In genomic region chr4:101497336-101497735, GRCm38 (mm10) we compare ENCODE assay signal across 8 mouse cellular contexts. TPM values are rescaled to one million over a fixed set of nuclear protein-coding genes. Genes with fewer than 3 reads are reported as not detected.
DNase-seq lines count a peak whose midpoint lies in the region; ATAC-seq and TF ChIP-seq lines count a peak whose summit lies in the region.

No protein-coding gene starts in this region.

- H3K9me3 ChIP-seq in embryonic facial prominence, embryonic 11.5 days (replicated peaks; ENCODE audit: control insufficient read depth, low read length) = no peaks in the 10 kb centered on the region
- H3K9me3 ChIP-seq in midbrain, embryonic 10.5 days (replicated peaks) = no peaks in the 10 kb centered on the region

- peaks cover 3% of the 10 kb centered on the region; the same call in 1 of the 2 replicates for H3K4me1 ChIP-seq in embryonic facial prominence, embryonic 11.5 days (ENCODE audit: control insufficient read depth, insufficient read depth, low read length)
- H3K4me1 ChIP-seq in kidney, adult 2 months (ENCODE audit: control insufficient read depth, insufficient read depth, low read length) = no peaks in the 10 kb centered on the region
- peaks cover 27% of the 10 kb centered on the region for H3K4me1 ChIP-seq in midbrain, embryonic 10.5 days

- peaks cover 18% of the 10 kb centered on the region for H3K27me3 ChIP-seq in embryonic facial prominence, embryonic 11.5 days (ENCODE audit: control insufficient read depth, insufficient read depth, low read length)
- H3K27me3 ChIP-seq in kidney, adult 2 months (replicated peaks; ENCODE audit: control insufficient read depth, insufficient read depth, low read length) = no peaks in the 10 kb centered on the region; the same call in 1 of the 2 replicates
- H3K27me3 ChIP-seq in midbrain, embryonic 10.5 days (ENCODE audit: low read depth, poor library complexity, severe bottlenecking) = peaks cover 75% of the 10 kb centered on the region

- no peak overlapping the region for H3K9ac ChIP-seq in embryonic facial prominence, embryonic 11.5 days (replicated peaks; ENCODE audit: low read length)

- H3K4me2 ChIP-seq in embryonic facial prominence, embryonic 11.5 days (ENCODE audit: low read depth, low read length) = peak overlapping the region; percentile 99

- H3K27ac ChIP-seq in embryonic facial prominence, embryonic 11.5 days (replicated peaks; ENCODE audit: low read depth, low read length) = no peak overlapping the region
- no peak overlapping the region for H3K27ac ChIP-seq in kidney, adult 2 months (ENCODE audit: insufficient read depth, low read depth, low read length)
- no peak overlapping the region for H3K27ac ChIP-seq in midbrain, embryonic 10.5 days (replicated peaks)

- H3K36me3 ChIP-seq in embryonic facial prominence, embryonic 11.5 days (replicated peaks; ENCODE audit: control insufficient read depth, insufficient read depth, low read depth, low read length) = no peaks in the 10 kb centered on the region
- no peaks in the 10 kb centered on the region for H3K36me3 ChIP-seq in kidney, adult 2 months (ENCODE audit: control insufficient read depth, insufficient read depth, low read length)
- no peaks in the 10 kb centered on the region for H3K36me3 ChIP-seq in midbrain, embryonic 10.5 days

- no peak for TF ChIP-seq POLR2A in kidney, adult 2 months (IDR thresholded peaks at IDR 0.05; ENCODE audit: low read depth, low read length)

- H3K4me3 ChIP-seq in embryonic facial prominence, embryonic 11.5 days (ENCODE audit: low read depth, low read length) = peak overlapping the region; percentile 59; the same call in 1 of the 2 replicates
- peak overlapping the region; percentile 19; the same call in 1 of the 2 replicates for H3K4me3 ChIP-seq in kidney, adult 2 months (ENCODE audit: insufficient read depth, low read depth, low read length)
- H3K4me3 ChIP-seq in midbrain, embryonic 10.5 days = peak overlapping the region; percentile 69

- no peak for ATAC-seq in embryonic facial prominence, embryonic 11.5 days (replicated peaks; ENCODE audit: insufficient number of reproducible peaks, low FRiP score, low TSS enrichment, low read depth)

- WGBS in embryonic facial prominence, embryonic 11.5 days = 6% methylated on average over 14 of the region's 14 CpGs
- WGBS in kidney, adult 2 months = 2% methylated on average over 14 of the region's 14 CpGs
- 5% methylated on average over 14 of the region's 14 CpGs for WGBS in midbrain, embryonic 10.5 days

- no peak for TF ChIP-seq CTCF in kidney, adult 2 months (conservative IDR thresholded peaks at IDR 0.05; ENCODE audit: insufficient read depth, insufficient read length, low read depth, low read length)

- peak; percentile 47 for DNase-seq in kidney, adult 18-20 months
- no peak for DNase-seq in kidney, adult 11 months
- peak; percentile 70 for DNase-seq in adrenal gland, adult 2 months
- DNase-seq in embryonic facial prominence, embryonic 11.5 days (ENCODE audit: low spot score) = peak; percentile 27
- DNase-seq in kidney, adult 2 months = peak; percentile 44
- peak; percentile 39 for DNase-seq in midbrain, embryonic 10.5 days (ENCODE audit: low spot score)
- DNase-seq in urinary bladder, adult 2 months (ENCODE audit: low spot score) = no peak
- no peak for DNase-seq in urinary bladder, postnatal 25 days (ENCODE audit: low spot score)

RNA-seq across cellular contexts. Expression of gene Dnajc6, which starts 0.9 kb away (rescaled TPM):
- 1 to 10 TPM; 3.3 to 6.1 TPM for total RNA-seq in adrenal gland, adult 2 months (2021)
- polyA plus RNA-seq in adrenal gland, adult 2 months (2012; rRNA removed) = 0.91 and 1.3 TPM in 2 replicates
- 1.9 and 2.9 TPM in 2 replicates for polyA plus RNA-seq in embryonic facial prominence, embryonic 11.5 days (2014; fragmentation: Nextera tagmentation; extraction: Ambion mirVana)
- polyA plus RNA-seq in kidney, adult 2 months (2012; rRNA removed) = 13.9 and 14.5 TPM in 2 replicates
- polyA plus RNA-seq in midbrain, embryonic 10.5 days (2016; fragmentation: Nextera tagmentation; extraction: Ambion mirVana) = 1.2 and 3.0 TPM in 2 replicates
- polyA plus RNA-seq in urinary bladder, adult 2 months (2012; rRNA removed) = 3.4 TPM in 2 replicates

Comparison
In these comparisons a context has a peak if more than half of its experiments do, and no peak if none do; other contexts are left out.
1. DNase-seq: peak in kidney, adult 18-20 months (single experiment), adrenal gland, adult 2 months (single experiment), embryonic facial prominence, embryonic 11.5 days (single experiment), kidney, adult 2 months (single experiment) and midbrain, embryonic 10.5 days (single experiment); none in kidney, adult 11 months (single experiment), urinary bladder, adult 2 months (single experiment) and urinary bladder, postnatal 25 days (single experiment).
2. H3K4me3 ChIP-seq: peak in every context shown above with its lines; median percentile 69 in midbrain, embryonic 10.5 days; 59 in embryonic facial prominence, embryonic 11.5 days; 19 in kidney, adult 2 months.